Mouse (Mus musculus): ENCODE data around the gene 5530401A14Rik.

Gene 5530401A14Rik

DNA sequence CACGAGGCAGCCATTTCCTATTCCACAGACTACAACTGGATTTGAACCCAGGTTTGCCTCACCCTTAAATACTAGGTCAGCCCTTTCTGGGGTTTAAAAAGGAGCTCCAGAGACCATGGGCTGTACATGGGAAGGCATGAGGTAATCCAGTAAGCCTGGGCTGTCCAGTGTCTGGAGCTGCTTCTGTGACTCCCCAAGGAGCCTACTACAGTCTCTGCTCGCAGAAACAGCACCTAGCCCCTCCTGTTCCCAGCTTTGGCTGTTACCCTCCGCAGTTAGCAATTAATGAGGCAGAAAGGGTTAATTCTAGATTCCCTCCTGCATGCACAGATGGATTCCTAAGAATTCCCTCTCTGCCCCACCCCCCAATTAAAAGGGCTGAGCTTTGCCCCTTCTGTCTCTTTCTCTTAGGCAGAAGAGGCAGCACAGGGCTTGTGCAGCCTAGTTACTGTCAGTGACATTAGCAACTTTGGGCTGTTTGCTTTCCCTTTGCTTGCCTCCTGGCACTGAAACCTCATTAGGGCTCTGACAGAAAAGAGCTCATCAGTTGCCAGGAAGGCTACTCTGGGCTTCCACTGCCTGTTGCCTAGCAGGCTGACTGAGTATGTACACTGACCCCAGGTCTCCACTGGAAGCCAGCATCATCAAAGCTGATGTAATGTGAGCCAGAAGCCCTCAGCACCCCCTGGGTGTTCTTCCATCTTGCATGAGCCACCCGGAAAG lies at the start of gene 5530401A14Rik:
Gene 5530401A14Rik (plus strand): TSS at position 424 of the 723 bp plus-strand sequence.
- DNase-seq: no peak

- DNase-seq: no peak
Measured at GRCm38 (mm10) chr11:81814816-81815215, 45.7 kb upstream of the 5530401A14Rik start.

GRCm38 (mm10) chr11:81816531-81816930 lies 43.9 kb upstream of the 5530401A14Rik start:
- DNase-seq: no peak

- no peak for DNase-seq
Measured at GRCm38 (mm10) chr11:81832381-81832780, 28.1 kb upstream of the 5530401A14Rik start.

GRCm38 (mm10) chr11:81838426-81838825 lies 22.0 kb upstream of the 5530401A14Rik start:
- no peak for DNase-seq

DNA sequence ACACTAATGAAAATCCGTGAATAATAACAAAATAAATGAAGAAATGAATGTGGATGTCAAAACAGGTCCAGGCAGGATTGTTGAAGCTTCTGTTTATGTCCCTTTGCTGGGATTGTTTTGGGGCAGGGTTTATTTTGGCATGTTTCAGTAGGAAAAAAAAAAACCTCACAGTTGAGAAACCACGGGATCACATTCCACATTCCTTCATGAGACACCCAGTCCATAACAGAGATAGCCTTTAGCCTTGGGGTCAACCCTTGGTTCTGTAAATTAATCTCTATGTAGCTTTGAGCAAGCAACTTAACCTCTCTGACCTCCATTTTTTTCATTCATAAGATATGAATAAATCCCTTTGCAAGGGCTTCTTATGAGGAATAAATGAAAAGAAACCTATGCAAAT lies 19.5 kb upstream of the 5530401A14Rik start:
- DNase-seq: no peak

DNA sequence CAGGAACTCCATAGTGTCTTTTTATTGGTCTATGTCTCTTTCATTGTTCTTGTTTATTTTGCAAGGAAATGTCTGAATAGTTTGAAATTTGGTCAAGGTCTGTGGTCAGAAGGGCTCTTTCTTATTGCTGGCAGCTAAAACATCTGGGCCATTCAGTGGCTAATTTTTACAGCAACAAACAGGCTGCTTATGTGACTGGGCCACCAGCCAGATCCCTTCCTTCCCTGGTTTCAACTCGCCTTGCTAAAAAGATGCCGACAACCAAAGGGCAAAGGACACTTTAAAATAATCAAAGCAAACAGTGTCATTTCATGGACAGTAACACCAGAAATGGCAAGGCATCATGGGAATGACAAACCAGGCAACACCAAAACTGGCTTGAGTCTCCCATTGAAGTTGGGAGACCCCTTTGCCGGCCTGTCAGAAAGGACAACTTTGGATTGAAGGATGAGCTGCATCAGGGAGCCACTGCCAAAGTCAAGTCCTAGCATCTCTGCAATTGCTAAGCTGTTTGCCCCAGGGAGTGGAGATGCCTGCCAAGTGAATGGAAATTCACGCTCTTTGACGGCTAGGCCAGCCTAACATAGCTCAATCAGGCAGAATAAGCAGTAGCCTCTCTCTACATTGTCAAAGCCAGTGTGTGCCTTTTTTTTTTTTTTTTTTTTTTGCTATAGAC lies 15.3 kb upstream of the 5530401A14Rik start:
- DNase-seq: peak; percentile 11

DNA sequence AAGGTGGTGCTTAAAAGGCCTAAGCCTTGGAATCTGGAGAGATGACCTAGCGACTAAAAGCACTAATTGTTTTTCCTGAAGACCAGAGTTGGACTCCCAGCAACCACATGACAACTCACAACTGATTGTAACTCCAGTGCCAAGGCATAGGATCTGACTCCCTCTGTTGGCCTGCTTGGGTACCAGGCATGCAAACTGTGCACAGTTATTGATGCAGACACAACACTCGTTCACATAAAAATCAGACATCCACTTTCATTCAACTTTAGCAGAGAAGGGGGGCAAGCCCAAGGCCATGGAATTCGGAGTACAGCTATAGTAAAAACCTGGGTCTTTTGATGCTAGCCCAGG lies 14.8 kb upstream of the 5530401A14Rik start:
- DNase-seq: no peak

- DNase-seq: no peak
Measured at GRCm38 (mm10) chr11:81847773-81848490, 12.5 kb upstream of the 5530401A14Rik start.

- no peak for DNase-seq
Measured at GRCm38 (mm10) chr11:81865661-81866382, 5.3 kb downstream of the 5530401A14Rik start.

DNA sequence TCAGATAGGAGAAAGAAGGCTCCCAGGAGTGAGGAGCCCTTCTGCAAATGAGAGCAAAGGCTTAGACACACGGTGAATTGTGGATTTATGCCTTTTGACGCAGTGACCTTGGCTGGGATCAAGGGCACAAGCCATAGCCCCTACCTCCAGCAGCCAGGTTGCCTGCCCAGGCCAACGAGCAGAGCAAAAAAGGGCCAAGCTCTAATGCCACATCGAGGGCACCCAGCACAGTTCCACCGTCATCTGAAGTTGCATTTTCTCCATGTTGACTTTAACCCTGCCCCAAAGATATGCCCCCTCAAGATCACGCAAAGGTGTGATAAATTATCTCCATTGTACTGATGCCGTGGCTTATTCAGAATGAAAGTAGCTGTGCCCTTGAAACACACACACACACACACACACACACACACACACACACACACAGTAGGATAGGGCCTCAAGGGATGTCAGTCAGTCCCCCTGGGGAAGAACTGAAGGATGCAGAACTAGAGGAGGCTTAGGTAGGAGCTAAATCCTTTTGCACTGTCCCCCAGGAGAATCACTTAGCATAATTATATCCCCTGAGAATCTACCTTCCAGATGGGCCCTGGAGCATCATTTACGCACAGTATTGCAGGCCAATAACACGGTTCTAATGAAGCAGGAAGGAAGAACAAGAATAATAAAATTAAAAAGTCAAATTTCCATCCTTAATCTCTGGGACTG lies 11.2 kb downstream of the 5530401A14Rik start:
- DNase-seq: no peak

DNA sequence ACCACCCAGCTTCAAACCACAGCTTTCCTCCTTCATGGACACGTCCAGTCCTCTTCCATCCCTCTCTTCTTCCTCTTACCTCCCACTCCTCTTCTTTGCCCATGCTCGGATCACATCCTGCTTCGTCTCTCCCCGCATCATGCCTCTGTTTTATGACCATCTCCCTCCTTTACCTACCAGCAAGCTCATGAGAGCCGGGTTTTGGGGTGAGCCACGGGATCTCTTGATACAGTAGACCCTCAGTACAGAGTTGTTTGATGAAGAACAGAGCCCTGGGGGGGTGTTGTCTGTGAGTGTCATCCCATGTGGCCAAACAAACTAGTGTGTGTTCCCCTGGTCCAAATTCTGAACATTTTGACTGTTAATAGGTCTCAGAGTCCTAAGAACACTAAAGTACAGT lies 36.0 kb downstream of the 5530401A14Rik start:
- no peak for DNase-seq

GRCm38 (mm10) chr11:81897547-81898354 lies 37.3 kb downstream of the 5530401A14Rik start:
- no peak for DNase-seq

DNA sequence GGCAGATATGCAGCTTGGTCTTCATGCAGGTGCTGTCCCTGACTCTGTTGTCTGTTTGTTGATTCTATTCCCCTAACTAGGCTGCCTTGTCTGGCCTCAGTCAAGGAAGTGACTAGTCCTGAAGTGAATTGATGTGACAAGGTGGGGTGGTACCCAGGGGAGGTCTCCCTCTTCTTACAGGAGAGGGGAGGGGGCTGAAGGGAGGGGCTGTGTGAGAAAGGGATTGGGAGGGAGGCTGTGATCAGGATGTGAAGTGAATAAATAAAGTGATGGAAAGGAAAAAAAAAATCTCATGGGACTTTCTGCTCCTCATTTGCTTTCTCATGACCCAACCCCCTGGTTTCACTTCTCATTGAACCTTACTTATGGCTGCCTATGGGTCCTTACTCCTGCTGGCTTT lies 41.8 kb downstream of the 5530401A14Rik start:
- DNase-seq: no peak

GRCm38 (mm10) chr11:81908760-81909159 lies 48.3 kb downstream of the 5530401A14Rik start:
- DNase-seq: no peak

DNA sequence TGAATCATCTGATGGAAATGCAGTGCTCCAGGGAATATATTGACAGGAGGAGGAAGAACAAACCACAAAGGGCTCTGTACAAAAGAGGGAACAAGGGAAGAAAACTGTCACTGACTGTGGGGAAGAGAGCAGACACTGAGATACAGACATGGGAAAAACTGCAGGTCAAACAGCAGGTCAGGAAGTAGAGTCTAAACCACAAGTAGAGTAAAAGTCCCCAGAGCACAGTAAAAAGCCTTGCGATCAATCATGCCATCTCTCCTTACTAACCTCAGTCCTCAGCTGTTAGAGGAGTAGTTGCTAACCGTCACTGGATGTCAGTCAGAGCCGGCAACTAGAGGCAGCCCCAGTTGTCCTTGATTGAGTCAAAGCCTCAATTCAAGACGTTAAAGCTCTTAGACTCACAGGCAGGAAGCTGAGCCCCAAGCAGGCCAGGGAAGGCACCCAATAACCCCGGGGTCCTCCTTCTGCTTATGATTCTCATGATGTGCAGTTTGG lies 49.0 kb downstream of the 5530401A14Rik start:
- no peak for DNase-seq

DNA sequence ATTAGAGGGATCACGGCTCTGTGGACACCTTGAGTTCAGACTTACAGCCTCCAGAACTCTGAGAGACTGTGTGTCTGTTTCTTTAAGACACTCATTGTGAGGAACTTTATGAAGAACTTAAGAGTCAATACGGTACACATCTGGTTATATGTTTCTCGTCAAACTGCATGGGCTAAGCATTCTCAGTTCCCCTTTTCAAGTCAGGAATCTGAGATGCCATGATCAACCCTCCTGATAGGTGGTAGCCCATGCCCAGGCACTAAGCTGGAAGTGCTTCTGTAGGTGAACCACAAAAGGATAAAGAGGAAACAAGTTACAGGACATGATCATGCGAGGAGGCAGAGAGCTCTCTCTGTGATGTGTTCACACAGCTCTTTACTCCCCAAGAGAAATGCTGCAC lies 52.6 kb downstream of the 5530401A14Rik start:
- DNase-seq: no peak

DNA sequence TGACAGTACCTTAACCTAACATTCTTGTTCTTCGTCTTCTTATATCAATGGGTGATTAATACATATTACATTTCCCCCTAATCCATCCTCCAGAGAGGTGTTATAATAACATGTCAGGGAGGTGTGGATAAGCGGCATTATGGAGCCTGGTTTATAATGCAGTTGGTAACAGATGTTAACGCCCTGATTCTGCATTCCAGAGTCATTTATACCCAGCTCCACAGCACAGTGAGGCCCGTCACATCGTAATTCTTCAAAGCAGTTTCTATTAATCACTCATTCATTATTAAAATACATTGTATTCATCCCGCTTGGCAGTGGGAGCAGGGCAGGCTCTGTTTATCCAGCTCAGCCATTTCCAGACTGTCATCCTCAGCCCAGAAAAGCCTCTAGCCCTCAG lies 55.0 kb downstream of the 5530401A14Rik start:
- no peak for DNase-seq

DNA sequence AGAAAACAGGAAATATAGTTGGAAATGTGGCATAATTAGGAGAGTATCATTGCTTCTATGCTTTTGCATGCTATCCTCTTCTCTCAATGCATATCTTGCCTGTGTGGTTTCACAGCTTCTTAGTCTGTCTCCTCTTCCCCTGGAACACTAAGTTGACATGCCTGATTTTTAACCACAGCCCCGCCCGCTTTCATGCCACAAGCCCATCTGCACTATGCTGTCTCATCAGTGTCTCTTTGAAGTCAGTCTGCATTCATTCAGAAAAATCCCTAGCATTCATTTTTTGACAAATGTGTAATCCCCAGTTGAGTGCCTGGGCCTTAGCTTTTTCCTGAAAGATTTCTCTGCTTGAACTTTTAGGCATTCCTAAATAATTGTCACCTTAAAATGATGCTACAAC lies 62.6 kb downstream of the 5530401A14Rik start:
- no peak for DNase-seq

DNA sequence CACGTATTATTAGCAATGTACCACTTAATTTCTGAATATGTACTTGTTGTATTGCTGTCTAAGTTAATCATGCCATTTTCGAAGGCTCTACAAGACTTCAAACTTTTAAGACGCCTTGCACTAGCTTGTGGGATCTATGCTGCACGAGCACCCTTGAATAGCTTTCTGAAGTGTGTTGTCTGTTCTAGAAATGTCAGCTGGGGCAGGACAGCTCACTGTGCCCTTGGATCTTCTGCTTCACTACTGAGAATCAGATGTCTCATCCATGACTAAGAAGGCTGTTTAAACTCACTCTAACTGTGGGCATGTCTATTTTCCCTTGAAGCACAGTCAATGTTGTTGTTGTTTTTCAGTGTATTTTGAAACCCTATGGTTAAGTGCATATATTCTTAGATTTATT lies 63.2 kb downstream of the 5530401A14Rik start:
- DNase-seq: no peak

- DNase-seq: no peak
Measured at GRCm38 (mm10) chr11:81926393-81926792, 65.9 kb downstream of the 5530401A14Rik start.

DNA sequence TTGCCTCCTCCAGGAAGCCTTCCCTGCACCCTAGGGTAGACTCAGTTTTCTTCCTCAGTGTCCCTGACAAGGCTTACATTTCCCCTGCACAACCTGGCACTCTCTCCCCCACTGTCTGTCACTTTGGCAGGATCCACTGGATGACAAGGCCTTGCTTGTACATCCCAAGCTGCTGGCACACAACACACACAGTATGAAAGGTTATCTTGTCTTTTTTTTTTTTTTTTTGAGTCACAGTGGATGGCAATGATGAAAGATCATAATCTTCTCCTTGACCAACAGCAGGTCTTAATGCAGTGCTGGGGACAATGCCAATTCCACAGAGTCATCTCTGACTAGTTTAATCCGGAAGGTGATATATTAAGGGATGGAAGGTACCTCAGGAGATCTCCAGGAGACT lies 77.0 kb downstream of the 5530401A14Rik start:
- DNase-seq: no peak
